Mouse (Mus musculus): ENCODE data around the gene Mlh3. TPM values are rescaled to one million over a fixed set of nuclear protein-coding genes. Genes with fewer than 3 reads are reported as not detected.

Gene Mlh3
- total and polyA plus RNA-seq, 3 experiments = 1.9 to 33.6 (median 20.8) TPM

DNA sequence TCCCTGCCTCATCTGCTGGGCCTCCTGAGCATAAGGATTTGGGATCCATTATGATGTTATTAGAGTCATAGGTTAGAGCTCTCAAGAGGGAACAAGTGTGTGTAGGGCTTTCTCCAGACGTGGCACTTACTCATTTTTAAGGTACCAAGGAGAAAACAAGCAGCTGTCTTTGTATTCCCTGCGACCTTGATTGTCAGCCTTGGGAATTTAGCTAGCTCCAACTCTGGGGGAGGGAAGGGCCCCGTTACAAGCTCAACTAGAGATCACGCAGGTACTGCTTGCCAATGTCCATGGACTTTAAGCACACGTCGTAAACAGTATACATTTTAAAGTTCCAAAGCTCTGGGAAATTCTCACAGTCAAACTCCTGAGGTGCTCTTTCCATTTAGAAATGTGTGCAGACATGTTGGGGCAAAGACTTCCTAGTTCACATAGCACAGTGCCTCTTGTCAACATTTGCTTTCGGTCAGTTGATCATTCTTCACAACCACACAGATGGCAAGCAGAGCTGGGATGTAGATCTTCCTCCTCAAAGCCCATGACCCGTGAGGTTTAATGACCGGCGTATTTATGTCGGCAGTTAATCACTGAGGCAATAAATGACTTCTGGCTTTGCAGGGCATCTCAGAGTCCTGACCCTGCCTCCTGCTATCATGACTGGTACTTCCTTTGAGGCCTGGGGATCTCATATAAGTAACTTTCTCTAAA is 27.9 kb upstream of the Mlh3 start:
- H3K27me3 ChIP-seq (ENCODE audit: insufficient read depth, low read length) = no peaks in the 10 kb centered on the region; the same call in 1 of the 2 replicates
- DNase-seq (ENCODE audit: low spot score) (no peak), ATAC-seq (ENCODE audit: extremely low read depth, insufficient number of reproducible peaks, low FRiP score, poor library complexity, severe bottlenecking) (no peak)
- H3K4me3 ChIP-seq (ENCODE audit: low read depth, low read length) = no peak overlapping the region
- peaks cover 49% of the 10 kb centered on the region for H3K36me3 ChIP-seq (replicated peaks)
- TF ChIP-seq TAL1 (conservative IDR thresholded peaks at IDR 0.05; ENCODE audit: low read depth, low read length) (no peak), GATA2 (IDR thresholded peaks at IDR 0.05; ENCODE audit: borderline replicate concordance, low read depth, low read length) (no peak), GATA1 (IDR thresholded peaks at IDR 0.05; ENCODE audit: borderline replicate concordance, low read length) (no peak), CTCF (IDR thresholded peaks at IDR 0.05; ENCODE audit: low read depth, low read length) (no peak), POLR2AphosphoS5 (IDR thresholded peaks at IDR 0.05; ENCODE audit: insufficient replicate concordance, low read depth, low read length) (peak; percentile 11; the same call in 1 of the 2 replicates)
- H3K4me1 ChIP-seq (ENCODE audit: insufficient read depth, low read depth, low read length) = peaks cover 2% of the 10 kb centered on the region; the same call in 1 of the 2 replicates
- H3K9me3 ChIP-seq (replicated peaks) = 0 out of 2 replicates have a peak, but pooled peaks cover 6% of the 10 kb centered on the region

DNA sequence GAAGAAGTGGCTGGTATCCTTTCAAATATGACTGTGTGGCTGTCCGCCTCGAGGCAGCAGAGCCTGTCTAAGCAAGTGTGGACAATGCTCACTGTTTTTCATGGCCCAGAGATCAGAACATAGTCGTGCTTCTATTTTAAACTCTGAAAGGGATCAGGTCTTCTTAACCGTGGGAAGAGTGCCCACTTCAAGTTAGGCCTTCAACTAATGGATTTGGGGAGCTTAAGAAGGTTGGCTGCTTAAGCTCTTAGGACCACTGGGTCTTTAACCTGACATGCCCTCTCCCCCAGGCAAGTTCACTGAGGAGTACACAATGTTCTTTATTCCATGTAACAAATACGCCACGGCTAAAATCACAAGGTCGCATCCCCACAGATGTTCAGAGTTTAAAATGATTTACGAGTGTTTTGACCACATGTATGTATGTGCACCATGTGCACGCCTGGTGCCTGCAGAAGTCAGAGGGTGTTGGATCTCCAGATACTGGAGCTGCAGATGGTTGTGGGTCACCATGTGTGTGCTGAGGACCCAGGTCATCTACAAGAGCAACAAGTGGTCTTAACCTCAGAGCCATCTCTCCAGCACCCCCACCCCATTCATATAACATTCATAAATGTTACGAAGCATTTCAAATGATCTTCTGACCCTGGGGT is 27.1 kb upstream of the Mlh3 start:
- ATAC-seq (ENCODE audit: extremely low read depth, insufficient number of reproducible peaks, low FRiP score, poor library complexity, severe bottlenecking) = no peak

DNA sequence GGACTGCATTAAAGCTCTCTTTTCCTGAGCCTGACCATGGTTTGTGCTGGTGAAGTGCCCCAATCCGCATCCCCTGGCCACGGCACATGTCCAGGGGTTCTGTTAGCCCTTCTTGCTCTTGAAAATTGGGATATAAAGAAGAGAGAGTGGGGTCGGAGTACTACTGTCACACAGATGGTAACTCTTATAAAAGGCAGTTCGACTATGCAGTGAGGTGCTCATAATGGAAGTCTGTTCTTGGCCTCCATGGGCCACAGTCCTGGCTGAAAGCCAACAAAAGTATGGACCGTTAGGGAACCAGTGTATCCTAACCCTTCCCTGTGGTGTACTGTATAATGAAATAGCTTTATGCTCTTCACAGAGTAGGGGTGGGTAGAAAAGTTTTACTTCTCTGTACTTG is 26.5 kb upstream of the Mlh3 start:
- peaks cover 5% of the 10 kb centered on the region; the same call in 1 of the 2 replicates for H3K4me1 ChIP-seq (ENCODE audit: insufficient read depth, low read depth, low read length)
- peaks cover 38% of the 10 kb centered on the region for H3K36me3 ChIP-seq (replicated peaks)
- no peak overlapping the region for H3K4me3 ChIP-seq (ENCODE audit: low read depth, low read length)
- 0 out of 2 replicates have a peak, but pooled peaks cover 6% of the 10 kb centered on the region for H3K9me3 ChIP-seq (replicated peaks)
- ATAC-seq (ENCODE audit: extremely low read depth, insufficient number of reproducible peaks, low FRiP score, poor library complexity, severe bottlenecking) (no peak), DNase-seq (ENCODE audit: low spot score) (no peak)
- no peak for TF ChIP-seq POLR2AphosphoS5 (IDR thresholded peaks at IDR 0.05; ENCODE audit: insufficient replicate concordance, low read depth, low read length)
- no peak for TF ChIP-seq GATA1 (IDR thresholded peaks at IDR 0.05; ENCODE audit: borderline replicate concordance, low read length)
- no peak for TF ChIP-seq TAL1 (conservative IDR thresholded peaks at IDR 0.05; ENCODE audit: low read depth, low read length)
- TF ChIP-seq GATA2 (IDR thresholded peaks at IDR 0.05; ENCODE audit: borderline replicate concordance, low read depth, low read length) = no peak
- TF ChIP-seq CTCF (IDR thresholded peaks at IDR 0.05; ENCODE audit: low read depth, low read length) = no peak
- H3K27me3 ChIP-seq (ENCODE audit: insufficient read depth, low read length) = no peaks in the 10 kb centered on the region; the same call in 1 of the 2 replicates

More for the DNA sequence above, 27.1 kb upstream of the Mlh3 start:
- no peak for TF ChIP-seq TAL1 (conservative IDR thresholded peaks at IDR 0.05; ENCODE audit: low read depth, low read length)
- TF ChIP-seq POLR2AphosphoS5 (IDR thresholded peaks at IDR 0.05; ENCODE audit: insufficient replicate concordance, low read depth, low read length) = no peak
- TF ChIP-seq GATA2 (IDR thresholded peaks at IDR 0.05; ENCODE audit: borderline replicate concordance, low read depth, low read length) = no peak
- TF ChIP-seq GATA1 (IDR thresholded peaks at IDR 0.05; ENCODE audit: borderline replicate concordance, low read length) = no peak
- no peak for TF ChIP-seq CTCF (IDR thresholded peaks at IDR 0.05; ENCODE audit: low read depth, low read length)
- Histone ChIP-seq H3K36me3 (replicated peaks) (peaks cover 43% of the 10 kb centered on the region), H3K27me3 (ENCODE audit: insufficient read depth, low read length) (no peaks in the 10 kb centered on the region; the same call in 1 of the 2 replicates), H3K4me3 (ENCODE audit: low read depth, low read length) (no peak overlapping the region), H3K9me3 (replicated peaks) (0 out of 2 replicates have a peak, but pooled peaks cover 6% of the 10 kb centered on the region), H3K4me1 (ENCODE audit: insufficient read depth, low read depth, low read length) (peaks cover 4% of the 10 kb centered on the region; the same call in 1 of the 2 replicates)
- DNase-seq (ENCODE audit: low spot score) = no peak

DNA sequence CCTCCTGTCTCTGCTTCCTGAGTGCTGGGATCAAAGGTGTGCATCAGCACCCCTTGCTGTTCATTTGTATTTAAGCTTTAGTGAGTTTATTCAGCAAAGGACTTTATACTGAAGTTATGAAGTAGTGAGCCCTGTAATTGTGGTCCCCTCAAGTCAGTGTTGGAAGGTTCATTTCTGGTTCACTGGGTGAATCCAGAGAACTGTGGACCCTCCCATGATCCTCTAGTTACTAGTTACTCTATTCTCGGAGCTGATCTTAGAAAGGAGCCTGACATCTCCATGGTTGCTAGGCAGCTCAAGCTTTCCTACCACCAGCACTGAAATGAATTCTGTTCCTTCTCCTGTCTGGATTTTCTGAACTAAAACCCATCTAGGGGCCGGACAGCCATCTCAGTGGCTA is 25.1 kb upstream of the Mlh3 start:
- 0 out of 2 replicates have a peak, but pooled peaks cover 6% of the 10 kb centered on the region for H3K9me3 ChIP-seq (replicated peaks)
- no peak for DNase-seq (ENCODE audit: low spot score)
- peaks cover 10% of the 10 kb centered on the region for H3K4me1 ChIP-seq (ENCODE audit: insufficient read depth, low read depth, low read length)
- H3K27me3 ChIP-seq (ENCODE audit: insufficient read depth, low read length) = no peaks in the 10 kb centered on the region; the same call in 1 of the 2 replicates
- peaks cover 24% of the 10 kb centered on the region for H3K36me3 ChIP-seq (replicated peaks)
- H3K4me3 ChIP-seq (ENCODE audit: low read depth, low read length) = no peak overlapping the region
- TF ChIP-seq CTCF (IDR thresholded peaks at IDR 0.05; ENCODE audit: low read depth, low read length) = no peak
- TF ChIP-seq GATA1 (IDR thresholded peaks at IDR 0.05; ENCODE audit: borderline replicate concordance, low read length) = no peak
- no peak for TF ChIP-seq GATA2 (IDR thresholded peaks at IDR 0.05; ENCODE audit: borderline replicate concordance, low read depth, low read length)
- no peak for TF ChIP-seq POLR2AphosphoS5 (IDR thresholded peaks at IDR 0.05; ENCODE audit: insufficient replicate concordance, low read depth, low read length)
- TF ChIP-seq TAL1 (conservative IDR thresholded peaks at IDR 0.05; ENCODE audit: low read depth, low read length) = no peak
- ATAC-seq (ENCODE audit: extremely low read depth, insufficient number of reproducible peaks, low FRiP score, poor library complexity, severe bottlenecking) = no peak

DNA sequence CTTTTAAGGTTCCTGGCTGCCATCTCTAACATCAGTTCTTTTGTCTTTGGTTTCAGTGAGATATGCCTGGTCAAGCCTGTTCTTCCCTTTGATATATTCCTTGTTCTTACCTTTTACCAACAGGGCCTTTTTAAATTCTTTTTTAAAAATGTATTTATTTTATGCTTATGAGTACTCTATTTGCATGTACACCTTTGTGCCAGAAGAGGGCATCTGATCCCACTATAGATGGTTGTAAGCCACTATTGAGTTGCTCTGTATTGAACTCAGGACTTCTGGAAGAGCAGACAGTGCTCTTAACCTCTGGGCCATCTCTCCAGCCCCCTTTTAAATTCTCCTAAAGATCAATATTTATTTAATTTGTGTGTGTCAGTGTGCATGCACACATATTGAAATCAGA is 22.5 kb upstream of the Mlh3 start:
- H3K9me3 ChIP-seq (replicated peaks) = 0 out of 2 replicates have a peak, but pooled peaks cover 6% of the 10 kb centered on the region
- TF ChIP-seq POLR2AphosphoS5 (IDR thresholded peaks at IDR 0.05; ENCODE audit: insufficient replicate concordance, low read depth, low read length) = no peak
- no peak for TF ChIP-seq GATA2 (IDR thresholded peaks at IDR 0.05; ENCODE audit: borderline replicate concordance, low read depth, low read length)
- TF ChIP-seq CTCF (IDR thresholded peaks at IDR 0.05; ENCODE audit: low read depth, low read length) = no peak
- TF ChIP-seq TAL1 (conservative IDR thresholded peaks at IDR 0.05; ENCODE audit: low read depth, low read length) = no peak
- no peak for TF ChIP-seq GATA1 (IDR thresholded peaks at IDR 0.05; ENCODE audit: borderline replicate concordance, low read length)
- DNase-seq (ENCODE audit: low spot score) (no peak), ATAC-seq (ENCODE audit: extremely low read depth, insufficient number of reproducible peaks, low FRiP score, poor library complexity, severe bottlenecking) (no peak)
- peaks cover 4% of the 10 kb centered on the region for H3K36me3 ChIP-seq (replicated peaks)
- no peak overlapping the region for H3K4me3 ChIP-seq (ENCODE audit: low read depth, low read length)
- peaks cover 4% of the 10 kb centered on the region for H3K27me3 ChIP-seq (ENCODE audit: insufficient read depth, low read length)
- H3K4me1 ChIP-seq (ENCODE audit: insufficient read depth, low read depth, low read length) = peaks cover 25% of the 10 kb centered on the region

DNA sequence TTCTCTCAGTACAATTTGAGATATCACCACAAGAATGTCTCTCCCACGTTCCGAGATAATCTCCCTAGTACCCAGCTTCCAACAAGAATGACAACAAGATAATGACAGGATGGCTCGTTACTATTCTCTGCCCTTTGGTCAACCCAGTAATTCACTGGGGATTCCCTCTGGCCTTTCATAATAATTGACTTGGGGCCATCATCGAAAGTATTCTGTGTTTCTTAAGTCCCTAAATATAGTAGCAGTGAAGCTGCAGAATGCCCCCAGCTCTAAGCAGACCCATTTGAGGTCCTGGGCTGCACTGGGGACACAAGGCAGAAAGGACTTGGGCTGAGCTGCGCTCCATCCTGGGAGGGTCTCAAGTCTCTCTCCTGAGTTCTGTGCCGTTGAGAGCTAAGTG is 21.9 kb upstream of the Mlh3 start:
- no peak for ATAC-seq (ENCODE audit: extremely low read depth, insufficient number of reproducible peaks, low FRiP score, poor library complexity, severe bottlenecking)
- peaks cover 31% of the 10 kb centered on the region for H3K4me1 ChIP-seq (ENCODE audit: insufficient read depth, low read depth, low read length)
- peaks cover 4% of the 10 kb centered on the region for H3K27me3 ChIP-seq (ENCODE audit: insufficient read depth, low read length)
- H3K4me3 ChIP-seq (ENCODE audit: low read depth, low read length) = no peak overlapping the region
- 0 out of 2 replicates have a peak, but pooled peaks cover 6% of the 10 kb centered on the region for H3K9me3 ChIP-seq (replicated peaks)
- H3K36me3 ChIP-seq (replicated peaks) = no peaks in the 10 kb centered on the region
- TF ChIP-seq CTCF (IDR thresholded peaks at IDR 0.05; ENCODE audit: low read depth, low read length) (no peak), TAL1 (conservative IDR thresholded peaks at IDR 0.05; ENCODE audit: low read depth, low read length) (no peak), GATA2 (IDR thresholded peaks at IDR 0.05; ENCODE audit: borderline replicate concordance, low read depth, low read length) (no peak), GATA1 (IDR thresholded peaks at IDR 0.05; ENCODE audit: borderline replicate concordance, low read length) (no peak), POLR2AphosphoS5 (IDR thresholded peaks at IDR 0.05; ENCODE audit: insufficient replicate concordance, low read depth, low read length) (no peak)
- no peak for DNase-seq (ENCODE audit: low spot score)

Data from G1E (cell line).